Mouse (Mus musculus): ENCODE data around the gene Alg5. TPM values are rescaled to one million over a fixed set of nuclear protein-coding genes. Genes with fewer than 3 reads are reported as not detected.

The Alg5 gene
- total RNA-seq, 2 experiments from 2014 or later: 1.9 to 30.6 TPM

DNA sequence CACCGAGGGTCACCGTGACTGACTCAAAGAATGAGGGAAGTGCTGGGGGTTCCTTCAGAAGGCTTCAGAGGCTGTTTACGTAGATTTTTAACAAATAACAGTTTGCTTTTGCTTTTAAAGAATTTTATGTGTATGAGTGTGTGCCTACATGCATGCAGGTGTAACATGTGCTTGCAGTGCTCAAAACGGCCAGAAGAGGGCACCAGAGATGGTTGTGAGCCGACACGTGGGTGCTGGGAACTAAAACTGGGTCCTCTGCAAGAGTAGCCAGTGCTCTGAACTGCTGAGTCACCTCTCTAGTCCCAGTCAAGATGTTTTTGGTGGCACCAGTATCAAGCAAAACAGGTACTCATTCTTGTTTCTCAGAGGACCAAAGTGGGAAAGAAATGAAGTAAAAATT is 38.3 kb downstream of the Alg5 start:
- ATAC-seq (replicated peaks; ENCODE audit: low FRiP score, poor library complexity, severe bottlenecking): no peak

DNA sequence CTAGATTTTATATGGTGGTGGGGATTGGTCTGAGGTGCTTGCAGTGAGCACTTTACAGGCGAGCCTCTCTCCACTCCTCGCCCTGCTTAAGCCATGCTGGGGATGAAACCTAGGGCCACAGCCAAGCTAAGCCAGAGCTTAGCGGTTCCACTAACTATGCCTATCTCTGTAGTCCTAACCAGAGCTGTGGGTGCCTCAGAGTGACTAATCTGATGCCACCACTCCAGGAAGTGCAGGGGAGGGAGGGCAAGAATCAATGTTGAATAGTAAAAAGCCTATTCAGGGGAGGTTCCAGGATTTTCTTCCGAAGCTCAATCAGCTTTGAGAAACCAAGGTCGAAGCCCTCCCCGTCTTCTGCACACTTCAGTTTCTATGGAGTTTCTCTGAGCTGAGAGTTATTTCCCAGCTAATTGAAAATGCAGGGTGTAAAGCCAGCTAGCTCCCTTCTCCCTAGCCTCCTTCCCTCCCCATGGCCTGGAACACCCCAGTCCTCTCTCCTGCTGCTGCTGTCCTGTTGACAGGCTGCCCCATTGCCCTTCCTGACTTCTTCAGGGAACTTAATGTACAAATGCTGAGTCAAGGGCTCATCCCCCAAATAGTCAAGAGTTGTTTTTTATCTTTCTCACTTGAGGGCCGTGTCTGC is 40.8 kb downstream of the Alg5 start:
- no peak for ATAC-seq (replicated peaks; ENCODE audit: low FRiP score, poor library complexity, severe bottlenecking)

DNA sequence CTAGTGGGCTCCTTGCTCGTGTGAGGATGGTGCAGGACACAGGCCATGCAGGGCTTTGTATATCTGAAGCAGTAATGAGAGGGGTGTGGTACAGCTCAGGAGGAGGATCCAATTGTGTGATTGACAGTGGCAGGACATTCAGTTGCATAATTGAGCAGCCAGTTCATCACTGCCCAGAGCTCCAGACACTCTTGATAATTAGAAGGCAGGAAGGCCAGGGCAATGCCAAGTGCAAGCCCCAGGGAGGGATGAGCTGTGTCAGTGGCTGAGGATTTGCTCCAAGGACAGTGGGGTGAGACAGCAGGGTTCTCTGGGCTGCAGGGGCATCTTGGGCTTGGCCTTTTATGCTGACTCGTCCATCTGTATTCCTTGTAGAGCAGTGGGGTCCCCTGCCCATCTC is 55.3 kb downstream of the Alg5 start:
- no peak for ATAC-seq (replicated peaks; ENCODE audit: low FRiP score, poor library complexity, severe bottlenecking)

DNA sequence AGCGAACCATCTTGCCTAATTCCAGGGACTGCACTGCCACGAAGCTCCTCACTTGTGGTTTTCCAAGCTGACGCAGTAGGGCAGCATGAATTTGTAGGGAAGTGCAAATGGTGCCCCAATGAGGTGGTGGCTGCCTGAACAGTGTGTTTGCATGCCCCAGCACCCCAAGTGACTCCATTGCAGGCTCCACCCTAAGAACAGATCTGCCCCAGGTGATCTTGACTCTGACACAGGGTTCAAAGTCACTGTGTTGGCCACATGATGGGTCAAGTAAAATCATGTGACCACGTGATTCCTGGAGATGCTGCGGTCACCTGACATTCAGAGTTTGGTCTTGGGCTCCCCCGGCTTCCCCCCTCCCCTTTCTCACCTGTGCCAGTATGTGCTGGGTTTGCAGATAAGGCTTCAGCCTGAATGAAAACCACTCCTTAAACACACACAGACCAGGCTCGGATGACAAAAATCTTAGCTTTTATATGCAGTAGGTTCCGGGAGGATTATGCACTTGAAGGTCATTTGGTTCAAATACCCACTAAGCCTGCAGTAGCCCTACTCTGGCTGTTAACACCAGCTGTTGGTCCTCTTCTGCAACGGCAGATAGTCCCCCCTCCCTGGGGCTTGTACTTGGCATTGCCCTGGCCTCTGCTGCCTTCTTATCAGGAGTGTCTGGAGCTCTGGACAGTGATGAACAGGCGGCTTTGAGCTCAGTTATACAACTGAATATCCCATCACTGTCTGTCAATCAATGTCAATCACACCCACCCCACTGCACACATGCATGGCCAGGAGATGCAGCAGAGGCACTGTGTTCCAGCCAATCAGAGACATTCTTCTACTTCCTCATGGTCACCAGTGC is 56.7 kb downstream of the Alg5 start:
- no peak for ATAC-seq (replicated peaks; ENCODE audit: low FRiP score, poor library complexity, severe bottlenecking)

DNA sequence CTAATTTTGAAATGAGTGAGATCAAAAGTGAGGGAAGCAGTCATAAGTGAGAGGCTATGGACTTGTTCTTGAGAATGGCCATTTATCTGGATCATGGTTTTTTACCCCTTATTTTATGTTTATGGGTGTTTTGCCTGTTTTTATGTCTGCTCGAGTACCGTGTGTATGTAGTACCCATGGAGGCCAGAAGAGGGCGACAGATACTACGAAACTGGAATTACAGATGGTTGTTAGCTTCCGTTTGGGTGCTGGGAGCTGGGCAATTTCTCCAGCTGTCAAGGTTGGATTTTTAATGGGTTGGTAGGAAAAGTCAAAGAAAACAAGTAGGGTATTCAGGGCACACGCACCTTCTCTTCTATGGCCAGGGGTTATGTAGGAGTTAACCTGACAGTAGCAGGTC is 58.4 kb downstream of the Alg5 start:
- ATAC-seq (replicated peaks; ENCODE audit: low FRiP score, poor library complexity, severe bottlenecking): no peak

DNA sequence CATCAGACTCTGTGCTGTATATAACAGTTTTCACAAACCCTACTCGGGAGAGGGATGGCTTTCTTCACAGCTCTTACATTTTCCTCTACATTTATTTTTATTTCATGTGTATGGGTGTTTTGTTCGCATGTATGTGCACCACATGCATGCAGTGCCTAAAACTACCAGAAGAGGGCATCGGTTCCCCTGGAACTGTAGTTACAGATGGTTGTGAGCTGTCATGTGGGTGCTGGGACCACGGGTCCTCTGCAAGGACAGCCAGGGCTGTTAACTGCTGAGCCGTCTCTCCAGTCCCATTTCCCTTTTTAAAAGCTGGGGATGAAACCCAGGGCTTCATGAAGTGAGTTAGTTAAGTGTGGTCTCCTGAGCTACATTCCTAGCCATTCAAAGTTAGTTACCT is 60.0 kb downstream of the Alg5 start:
- ATAC-seq (replicated peaks; ENCODE audit: low FRiP score, poor library complexity, severe bottlenecking): no peak

DNA sequence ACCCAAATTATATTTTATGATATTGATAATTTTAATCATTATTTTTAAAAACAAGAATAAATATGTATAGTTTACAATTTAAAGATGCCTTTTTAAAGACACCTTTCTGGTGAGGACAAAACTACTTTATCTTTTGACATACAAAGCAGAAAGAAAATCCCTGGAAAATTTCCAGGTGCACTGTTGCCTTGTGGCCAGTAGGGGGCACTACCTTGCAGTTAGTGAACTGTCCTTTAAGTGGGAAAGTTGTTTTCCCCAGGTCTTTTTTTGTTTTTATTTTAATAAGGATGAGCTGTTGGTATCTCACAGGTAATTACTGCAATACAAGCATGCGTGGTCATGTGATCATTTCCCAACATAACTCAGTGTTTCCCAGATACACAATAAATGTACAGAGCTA is 60.5 kb downstream of the Alg5 start:
- ATAC-seq (replicated peaks; ENCODE audit: low FRiP score, poor library complexity, severe bottlenecking): no peak

DNA sequence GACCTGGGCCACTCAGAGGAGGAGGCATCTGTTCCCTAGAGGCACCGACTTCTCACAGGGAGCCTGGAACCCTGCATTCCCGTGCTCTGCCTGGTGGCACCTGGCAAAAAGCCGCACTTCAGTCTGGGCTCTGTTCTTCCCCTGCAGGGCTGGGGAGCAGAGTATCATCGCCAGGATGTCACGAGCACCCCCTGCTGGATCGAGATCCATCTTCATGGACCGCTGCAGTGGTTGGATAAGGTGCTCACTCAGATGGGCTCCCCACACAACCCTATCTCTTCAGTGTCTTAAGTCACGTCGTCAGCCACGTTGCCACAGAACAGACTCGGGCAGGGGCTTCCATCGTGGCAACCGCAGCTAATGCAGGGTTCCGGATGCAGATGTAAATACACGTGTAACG is 61.9 kb downstream of the Alg5 start:
- no peak for ATAC-seq (replicated peaks; ENCODE audit: low FRiP score, poor library complexity, severe bottlenecking)

Other genes with a start within 250 kb of the Alg5 start
- gene Supt20, start 42.7 kb upstream of the Alg5 start, total RNA-seq (2015; ENCODE audit: low replicate concordance): 82.2 and 85.1 TPM in 2 replicates
- 54.3 and 68.4 TPM in 2 replicates for gene Supt20, start 42.7 kb upstream of the Alg5 start, total RNA-seq (2017; ENCODE audit: low replicate concordance)
- gene Gm21958, start 21.2 kb upstream of the Alg5 start, total RNA-seq (2015; ENCODE audit: low replicate concordance): not detected in 2 replicates
- gene Gm21958, start 21.2 kb upstream of the Alg5 start, total RNA-seq (2017; ENCODE audit: low replicate concordance): not detected in 2 replicates
- 91.4 and 111 TPM in 2 replicates for gene Exosc8, start 146 bp upstream of the Alg5 start, total RNA-seq (2015; ENCODE audit: low replicate concordance)
- 75.7 and 94.0 TPM in 2 replicates for gene Exosc8, start 146 bp upstream of the Alg5 start, total RNA-seq (2017; ENCODE audit: low replicate concordance)
- gene Smad9, start 20.0 kb downstream of the Alg5 start, total RNA-seq (2015; ENCODE audit: low replicate concordance): not detected in 2 replicates
- gene Smad9, start 20.0 kb downstream of the Alg5 start, total RNA-seq (2017; ENCODE audit: low replicate concordance): not detected in 2 replicates
- 3.8 and 51.9 TPM in 2 replicates for gene Rfxap, start 72.3 kb downstream of the Alg5 start, total RNA-seq (2015; ENCODE audit: low replicate concordance)
- gene Rfxap, start 72.3 kb downstream of the Alg5 start, total RNA-seq (2017; ENCODE audit: low replicate concordance): 19.3 and 48.1 TPM in 2 replicates
- gene Sertm1, start 180.3 kb downstream of the Alg5 start, total RNA-seq (2015; ENCODE audit: low replicate concordance): not detected in 2 replicates
- gene Sertm1, start 180.3 kb downstream of the Alg5 start, total RNA-seq (2017; ENCODE audit: low replicate concordance): not detected in 2 replicates

Data from erythroid progenitor cell, adult 5-6 weeks (primary cell).